Mouse (Mus musculus) small intestine, adult 10 weeks (tissue): ENCODE measurements around the gene Speer2. TPM values are rescaled to one million over a fixed set of nuclear protein-coding genes. Genes with fewer than 3 reads are reported as not detected.

Source experiments
- polyA plus RNA-seq: library from polyadenylated mRNA; stranded (reverse); fragments of 350-450 nt; fragmentation: Illumina TruSeq; extraction: RNeasy Lipid Tissue Mini Kit (QIAGEN cat#74804); gene quantifications from one replicate; pipeline ENCODE4 v1.2.3, GENCODE M21; 2014; ENCODE audit warnings: low replicate concordance

Gene Speer2
- 0.59 TPM for polyA plus RNA-seq

DNA sequence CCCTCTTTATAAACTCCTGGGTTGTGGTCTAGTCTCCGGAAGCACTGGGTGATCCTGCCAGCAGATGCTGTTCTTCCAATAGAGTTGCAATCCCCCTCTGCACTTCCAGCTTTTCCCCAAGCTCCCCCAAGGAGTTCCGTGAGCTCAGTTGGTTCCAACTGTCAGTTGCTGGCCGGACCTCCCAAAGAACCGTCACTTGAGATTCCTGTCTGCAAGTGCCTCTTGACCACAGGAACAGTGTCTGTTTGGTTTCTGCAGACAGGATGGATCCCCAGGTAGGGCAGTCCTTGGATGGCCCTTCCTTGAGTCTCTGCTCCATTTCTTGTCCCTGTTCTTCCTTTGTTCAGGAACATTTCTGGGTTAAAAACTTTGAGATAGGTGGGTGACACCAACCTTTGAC lies at the start of gene Speer2:
Speer2 (minus strand) TSS at position 101 of the 400 bp plus-strand sequence.

